Mouse (Mus musculus) intestine, postnatal 0 days (tissue): ENCODE measurements at regions not wholly inside any gene's neighbourhood (a gene's known extent, or its start where the extent isn't known, plus 50 kb on each side); places are given as distances from the start of the nearest gene placed in this dataset.

Source experiments
- ATAC-seq: fragments of 200-750 bp; cut with Nextera tagmentation; 2 replicates; pipeline ENCODE4 v1.8.0; 2017; ENCODE audit warnings: mild to moderate bottlenecking, moderate TSS enrichment, moderate library complexity
- H3K27ac ChIP-seq: fragments of 300-500 bp; sonication (generic); 2 replicates; pipeline ENCODE4 v1.5.1; 2014; ENCODE audit warnings: mild to moderate bottlenecking, low read depth, low read length, moderate library complexity
- H3K27me3 ChIP-seq: fragments of 300-500 bp; sonication (generic); replicated peaks from 2 replicates; pipeline ENCODE4 v1.6.1; 2014; ENCODE audit warnings: low read length, mixed read lengths; ENCODE audit not compliant: control insufficient read depth, insufficient read depth
- H3K36me3 ChIP-seq: fragments of 300-500 bp; sonication (generic); 2 replicates; pipeline ENCODE4 v1.6.1; 2014; ENCODE audit warnings: mild to moderate bottlenecking, moderate library complexity; ENCODE audit not compliant: control insufficient read depth, insufficient read depth
- H3K4me1 ChIP-seq: fragments of 300-500 bp; sonication (generic); replicated peaks from 2 replicates; pipeline ENCODE4 v1.6.1; 2014; ENCODE audit warnings: antibody characterized with exemption, low read length, mixed read lengths; ENCODE audit not compliant: control insufficient read depth, insufficient read depth
- H3K4me2 ChIP-seq: fragments of 300-500 bp; sonication (generic); replicated peaks from 2 replicates; pipeline ENCODE4 v1.6.1; 2014; ENCODE audit warnings: low read depth, mild to moderate bottlenecking, moderate library complexity
- H3K4me3 ChIP-seq: fragments of 300-500 bp; sonication (generic); 2 replicates; pipeline ENCODE4 v1.5.1; 2014; ENCODE audit warnings: low read depth, low read length
- H3K9ac ChIP-seq: fragments of 300-500 bp; sonication (generic); 2 replicates; pipeline ENCODE4 v1.6.1; 2014; ENCODE audit warnings: mild to moderate bottlenecking, low read depth, low read length
- H3K9me3 ChIP-seq: fragments of 300-500 bp; sonication (generic); 2 replicates; pipeline ENCODE4 v1.6.1; 2016; ENCODE audit warnings: mixed run types; ENCODE audit not compliant: control insufficient read depth
- CTCF ChIP-seq: sonication (generic); IDR thresholded peaks from 2 replicates; pipeline ENCODE4 v1.5.1; 2016; ENCODE audit warnings: low read depth, mild to moderate bottlenecking, control low read depth, antibody characterized with exemption, moderate library complexity
- WGBS: fragments of 180-500 bp; shearing (Covaris S2); extraction: QIAGEN DNeasy Blood & Tissue Kit; methylation state at CpG from one replicate; pipeline ENCODE4 v1.1.7; 2014; 5-methylcytosine and 5-hydroxymethylcytosine counted together

GRCm38 (mm10) chr1:41427853-41428252, 622.5 kb downstream of the Tmem182 start:
- Histone ChIP-seq H3K4me2 (no peak overlapping the region), H3K4me3 (no peak overlapping the region), H3K9ac (no peak overlapping the region), H3K27me3 (no peaks in the 10 kb centered on the region), H3K4me1 (no peaks in the 10 kb centered on the region), H3K9me3 (no peaks in the 10 kb centered on the region), H3K27ac (no peak overlapping the region), H3K36me3 (no peaks in the 10 kb centered on the region)
- no peak for ATAC-seq
- WGBS, result 60% methylated on average over 6 of the region's 6 CpGs
- TF ChIP-seq CTCF, result no peak

- no peaks in the 10 kb centered on the region for H3K27me3 ChIP-seq
- no peak overlapping the region for H3K4me3 ChIP-seq
- no peak overlapping the region for H3K9ac ChIP-seq
- H3K4me2 ChIP-seq, result no peak overlapping the region
- no peak for ATAC-seq
- H3K9me3 ChIP-seq, result no peaks in the 10 kb centered on the region
- H3K27ac ChIP-seq, result no peak overlapping the region
- no peak for TF ChIP-seq CTCF
- H3K36me3 ChIP-seq, result no peaks in the 10 kb centered on the region
- H3K4me1 ChIP-seq, result no peaks in the 10 kb centered on the region
- WGBS, result 38% methylated on average over 7 of the region's 7 CpGs
Observed at GRCm38 (mm10) chr1:41431127-41431690, 625.8 kb downstream of the Tmem182 start.

- WGBS, result 80% methylated on average over 3 of the region's 3 CpGs
- no peaks in the 10 kb centered on the region for H3K36me3 ChIP-seq
- no peaks in the 10 kb centered on the region for H3K9me3 ChIP-seq
- H3K27me3 ChIP-seq, result no peaks in the 10 kb centered on the region
- H3K4me2 ChIP-seq, result no peak overlapping the region
- TF ChIP-seq CTCF, result no peak
- no peak for ATAC-seq
- H3K27ac ChIP-seq, result no peak overlapping the region
- H3K4me3 ChIP-seq, result no peak overlapping the region
- no peak overlapping the region for H3K9ac ChIP-seq
- no peaks in the 10 kb centered on the region for H3K4me1 ChIP-seq
Observed at GRCm38 (mm10) chr1:41435379-41435778, 630.0 kb downstream of the Tmem182 start.

- H3K4me3 ChIP-seq, result no peak overlapping the region
- no peaks in the 10 kb centered on the region for H3K36me3 ChIP-seq
- no peak overlapping the region for H3K4me2 ChIP-seq
- H3K27me3 ChIP-seq, result no peaks in the 10 kb centered on the region
- TF ChIP-seq CTCF, result no peak
- H3K4me1 ChIP-seq, result no peaks in the 10 kb centered on the region
- no peak for ATAC-seq
- H3K9ac ChIP-seq, result no peak overlapping the region
- H3K27ac ChIP-seq, result no peak overlapping the region
- H3K9me3 ChIP-seq, result no peaks in the 10 kb centered on the region
Observed at GRCm38 (mm10) chr1:41449972-41450371, 644.6 kb downstream of the Tmem182 start.
